Mouse (Mus musculus): ENCODE results near the gene Mrps36. TPM values are rescaled to one million over a fixed set of nuclear protein-coding genes. Genes with fewer than 3 reads are reported as not detected.
"Not testable (repeated sequence)": the region's sequence is repeated elsewhere in the genome, so short reads cannot be mapped to it uniquely, and the experiment has no call there.

Mrps36 gene
- 75.0 and 84.5 TPM in 2 replicates for polyA plus RNA-seq (2012; rRNA removed)

DNA sequence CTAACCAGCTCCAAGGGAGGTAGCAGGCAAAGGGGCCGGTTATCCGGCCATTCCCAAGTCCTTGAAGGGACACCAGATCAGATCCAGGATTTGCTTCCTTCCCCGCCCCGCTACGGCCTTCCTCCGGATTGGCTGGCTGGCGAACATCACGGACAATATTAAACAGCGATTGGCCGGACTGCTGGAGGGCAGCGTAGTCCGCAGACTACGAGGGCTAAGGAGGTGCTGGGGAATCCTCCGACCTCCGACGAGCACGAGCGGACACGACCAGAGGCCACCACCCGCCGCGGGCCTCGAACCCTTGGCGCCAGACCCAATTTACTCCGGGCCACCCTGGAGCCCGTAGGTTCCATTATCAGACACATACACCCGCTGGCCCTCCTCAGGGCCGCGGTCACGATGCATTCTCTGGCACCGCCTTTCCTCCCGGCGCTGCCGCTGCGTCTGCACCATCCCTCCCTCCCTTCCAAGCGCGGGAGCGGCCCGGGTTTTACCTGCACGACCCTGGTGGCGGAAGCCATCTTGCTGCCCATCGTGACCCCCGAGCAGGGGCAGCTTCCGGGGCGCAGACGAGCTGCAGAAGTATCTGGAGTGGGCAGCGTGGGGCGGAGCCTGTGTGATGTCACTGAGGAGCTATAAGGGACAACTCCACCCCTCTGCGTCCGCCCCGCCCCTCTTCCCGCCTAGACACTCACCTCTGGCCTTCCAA is at the start of gene Mrps36:
Mrps36 (minus strand) TSS at position 624 of the 709 bp plus-strand sequence.
- DNase-seq (ENCODE audit: low spot score): peak; percentile 82

GRCm38 (mm10) chr13:100789083-100789482 is 44.6 kb upstream of the Mrps36 start:
- DNase-seq (ENCODE audit: low spot score): no peak

- DNase-seq (ENCODE audit: low spot score): not testable (repeated sequence)
These were observed 43.6 kb upstream of the Mrps36 start for GRCm38 (mm10) chr13:100788057-100788456.

- DNase-seq (ENCODE audit: low spot score): no peak
These were observed 43.0 kb upstream of the Mrps36 start for GRCm38 (mm10) chr13:100787316-100788010.

GRCm38 (mm10) chr13:100786414-100786867 is 42.0 kb upstream of the Mrps36 start, which contains the start of gene Ccnb1:
Ccnb1 (minus strand) TSS chr13:100786570.
- DNase-seq (ENCODE audit: low spot score): peak; percentile 83

GRCm38 (mm10) chr13:100785806-100786413 is 41.5 kb upstream of the Mrps36 start:
- DNase-seq (ENCODE audit: low spot score): no peak

- no peak for DNase-seq (ENCODE audit: low spot score)
These were observed 33.0 kb upstream of the Mrps36 start for GRCm38 (mm10) chr13:100777491-100777890.

DNA sequence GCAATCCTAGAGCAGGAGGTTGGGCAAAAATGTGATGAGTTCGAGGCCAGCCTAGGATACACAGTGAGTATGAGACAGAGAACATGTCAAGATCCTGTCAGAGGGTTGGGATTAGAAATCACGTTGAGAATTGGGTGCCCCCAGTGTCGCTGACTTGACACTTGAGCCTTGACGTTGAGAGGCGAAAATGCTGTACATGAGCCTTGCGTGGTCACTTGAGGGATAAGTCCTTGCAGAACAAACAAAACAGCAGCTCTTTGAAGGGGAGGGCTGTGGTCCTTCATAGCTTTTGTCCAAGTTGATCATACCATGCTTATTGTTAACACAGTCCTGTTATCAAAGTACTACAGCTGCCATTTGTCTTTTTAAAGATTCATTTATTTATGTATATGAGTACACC is 32.3 kb upstream of the Mrps36 start:
- no peak for DNase-seq (ENCODE audit: low spot score)

- no peak for DNase-seq (ENCODE audit: low spot score)
These were observed 31.6 kb upstream of the Mrps36 start for GRCm38 (mm10) chr13:100776056-100776419.

DNA sequence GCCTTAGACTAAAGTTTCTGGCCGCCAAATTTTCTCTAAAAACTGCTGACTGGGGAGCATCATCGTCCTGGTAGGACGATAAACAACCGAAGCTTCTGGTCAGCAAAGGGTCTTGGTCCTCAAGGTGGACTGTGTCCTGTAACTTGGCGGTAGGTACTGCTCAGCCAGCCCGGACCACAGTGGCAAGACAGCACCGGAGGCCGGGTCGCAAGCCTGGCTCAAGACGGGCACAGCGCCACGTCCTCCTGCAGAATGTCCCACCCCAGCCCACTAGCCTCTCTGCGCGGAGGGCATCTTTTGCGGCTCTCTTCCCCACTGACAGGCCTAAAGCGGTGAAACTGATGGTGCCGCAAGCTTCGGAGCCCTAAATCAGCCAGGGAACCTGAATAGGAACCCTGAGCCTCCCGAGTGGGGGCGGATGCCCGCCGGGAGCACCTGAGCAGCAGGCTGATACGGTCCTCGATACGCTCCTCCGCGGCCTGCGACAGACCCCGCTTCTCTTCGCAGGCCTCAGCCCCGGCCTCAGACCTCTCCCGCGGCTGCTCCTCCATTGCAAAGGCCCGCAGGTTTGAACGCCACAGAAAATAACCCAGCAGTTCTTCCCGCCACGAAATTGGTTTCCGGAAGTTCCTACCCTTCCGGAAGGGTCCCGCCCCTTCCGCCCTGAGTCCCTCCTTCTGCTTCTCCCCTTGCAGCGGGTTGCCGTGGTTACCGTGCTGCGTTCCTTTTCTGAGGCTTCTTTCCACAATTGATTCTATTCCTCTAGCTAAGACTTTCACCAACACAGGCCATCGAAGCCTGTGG is 31.0 kb upstream of the Mrps36 start, which contains the start of gene Cenph:
Cenph (minus strand) TSS at position 648 of the 804 bp plus-strand sequence.
- peak; percentile 46 for DNase-seq (ENCODE audit: low spot score)

DNA sequence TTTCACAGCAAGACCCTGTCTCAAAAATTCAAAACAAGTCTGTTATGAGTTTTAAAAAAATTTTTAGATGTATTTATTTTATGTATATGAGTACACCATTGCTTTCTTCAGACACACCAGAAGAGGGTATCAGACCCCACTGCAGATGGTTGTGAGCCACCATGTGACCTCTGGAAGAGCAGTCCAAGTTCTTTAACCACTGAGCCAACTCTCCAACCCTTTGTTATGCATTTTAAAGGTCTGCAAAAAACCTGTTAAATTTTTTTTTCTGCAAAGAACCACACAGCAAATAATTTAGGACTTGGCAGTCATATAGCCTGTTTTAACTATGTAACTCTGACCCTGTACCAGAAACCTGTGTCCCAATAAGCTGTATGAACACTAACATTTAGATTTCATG is 30.2 kb upstream of the Mrps36 start:
- no peak for DNase-seq (ENCODE audit: low spot score)

DNA sequence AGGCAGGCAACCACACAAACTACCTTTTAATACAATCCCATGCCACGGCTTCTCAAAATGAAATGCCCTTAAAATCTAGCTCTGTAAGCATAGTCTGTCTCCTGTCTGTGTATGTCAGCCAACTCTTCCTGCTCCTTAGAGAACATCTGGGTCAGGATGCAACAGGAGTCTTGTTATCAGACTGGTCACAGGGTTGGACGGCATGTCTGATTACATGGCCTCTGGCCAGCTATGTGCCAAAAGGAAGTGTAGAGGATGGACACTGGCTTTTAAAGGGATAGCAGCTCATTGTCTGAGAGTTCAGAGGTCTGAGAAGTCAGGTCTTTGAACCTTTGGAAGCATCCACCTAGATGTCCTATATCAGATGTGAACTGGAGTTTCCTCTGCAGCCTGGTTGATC is 10.9 kb upstream of the Mrps36 start:
- no peak for DNase-seq (ENCODE audit: low spot score)

DNA sequence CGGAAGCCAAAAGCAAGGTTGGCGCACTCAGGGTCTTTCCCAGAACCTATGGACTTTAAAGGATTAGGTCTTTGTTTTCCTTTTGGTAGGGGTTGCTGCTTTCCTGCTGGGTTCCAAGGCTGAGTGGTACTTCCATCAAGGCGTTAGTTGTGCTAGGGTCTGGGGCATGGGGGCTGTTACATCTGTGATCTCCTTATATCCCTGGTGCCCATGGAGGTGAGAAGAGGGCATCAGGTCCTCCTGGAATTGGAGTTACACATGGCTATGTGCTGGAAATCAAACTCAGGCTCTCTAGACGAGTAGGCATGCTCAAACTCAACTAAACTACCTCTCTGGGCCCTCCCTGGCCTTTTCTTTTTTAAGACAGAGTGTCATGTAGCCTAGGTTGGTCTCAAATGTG is 9.7 kb upstream of the Mrps36 start:
- DNase-seq (ENCODE audit: low spot score): no peak

DNA sequence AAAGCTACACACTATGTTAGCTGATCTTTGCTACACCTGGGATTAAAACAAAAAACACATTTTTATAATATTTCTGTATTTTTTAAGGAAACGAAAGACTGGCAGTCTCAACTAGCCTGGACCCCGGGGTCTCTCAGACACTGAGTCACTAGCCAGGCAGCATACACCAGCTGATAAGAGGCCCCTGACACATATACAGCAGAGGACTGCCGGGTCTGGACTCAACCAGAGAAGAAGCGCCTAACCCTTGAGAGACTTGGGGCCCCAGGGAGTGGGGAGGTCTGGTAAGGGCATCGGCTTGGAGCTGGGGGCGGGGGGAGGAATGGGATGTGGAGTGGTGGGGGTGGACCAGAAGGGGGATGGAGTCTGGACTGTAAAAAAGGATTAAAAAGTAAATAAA is 8.6 kb upstream of the Mrps36 start:
- DNase-seq (ENCODE audit: low spot score): no peak

GRCm38 (mm10) chr13:100752529-100752928 is 8.1 kb upstream of the Mrps36 start:
- no peak for DNase-seq (ENCODE audit: low spot score)

DNA sequence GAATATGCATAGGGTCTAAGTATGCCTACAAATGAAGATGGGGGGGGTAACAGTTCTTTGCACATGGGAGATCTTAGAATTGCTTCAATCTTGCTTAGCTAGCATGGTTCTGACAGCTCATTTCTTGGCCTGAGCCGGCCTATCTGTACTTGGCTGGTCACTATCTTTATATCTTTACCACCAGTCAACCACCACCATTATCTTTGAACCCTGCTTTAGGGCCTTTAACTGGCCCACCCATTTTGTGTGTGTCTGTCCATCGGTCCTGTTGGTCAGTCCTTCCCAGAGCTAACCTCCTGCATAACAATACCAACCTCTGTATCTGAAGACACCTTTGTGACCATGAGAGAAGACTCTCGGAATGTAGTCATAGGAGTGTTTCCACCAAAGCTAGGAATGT is 6.9 kb upstream of the Mrps36 start:
- DNase-seq (ENCODE audit: low spot score): no peak

GRCm38 (mm10) chr13:100750799-100751198 is 6.3 kb upstream of the Mrps36 start:
- no peak for DNase-seq (ENCODE audit: low spot score)

DNA sequence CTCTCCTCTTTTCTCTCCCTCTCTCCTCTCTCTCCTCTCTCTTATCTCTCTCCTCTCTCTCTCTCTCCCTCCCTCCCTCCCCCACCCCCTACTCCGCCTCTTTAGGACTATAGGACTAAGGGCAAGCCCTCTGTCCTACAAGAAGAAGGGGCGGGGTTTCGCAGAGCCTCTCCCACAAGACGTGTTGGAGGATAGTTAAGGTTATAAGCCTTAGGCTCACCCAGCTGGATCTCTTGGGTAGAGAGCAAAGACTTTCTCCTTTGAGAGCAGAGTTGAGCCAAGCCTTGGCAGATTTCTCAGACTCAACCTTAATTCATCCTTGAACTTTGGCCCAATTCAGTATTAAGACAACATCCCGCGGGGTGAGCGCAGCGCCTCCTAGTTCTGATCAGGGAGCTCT is 4.2 kb upstream of the Mrps36 start:
- DNase-seq (ENCODE audit: low spot score): no peak

DNA sequence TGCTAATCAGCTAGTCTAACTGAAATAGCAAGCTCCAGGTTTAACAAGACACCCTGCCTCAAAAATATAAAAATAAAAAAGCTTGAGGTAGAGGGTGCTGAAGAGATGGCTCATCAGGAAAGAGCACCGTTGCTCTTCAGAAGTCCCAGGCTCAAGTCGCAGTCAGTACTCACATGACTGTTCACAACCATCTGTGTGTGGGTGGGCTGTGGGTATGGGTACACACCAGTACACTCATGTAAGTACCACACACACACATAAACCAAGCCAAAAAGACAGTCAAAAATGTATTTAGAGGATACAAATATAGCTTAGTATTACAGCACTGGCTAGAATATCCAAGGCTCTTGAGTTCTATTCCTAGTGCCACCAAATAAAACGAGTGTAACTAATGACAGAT is 1.6 kb upstream of the Mrps36 start:
- no peak for DNase-seq (ENCODE audit: low spot score)

- DNase-seq (ENCODE audit: low spot score): no peak
These were observed 968 bp downstream of the Mrps36 start for GRCm38 (mm10) chr13:100743346-100744035.

GRCm38 (mm10) chr13:100742831-100743230 is 1.6 kb downstream of the Mrps36 start:
- DNase-seq (ENCODE audit: low spot score): no peak
